Mouse (Mus musculus): ENCODE measurements around the gene Tmem212. TPM values are rescaled to one million over a fixed set of nuclear protein-coding genes. Genes with fewer than 3 reads are reported as not detected.

The Tmem212 gene
- polyA plus RNA-seq, 1 experiment, result not detected

GRCm38 (mm10) chr3:27886578-27886977, 9.6 kb downstream of the Tmem212 start:
- TF ChIP-seq CTCF (IDR thresholded peaks at IDR 0.05; ENCODE audit: borderline replicate concordance, extremely low read depth, insufficient read depth, insufficient read length), result no peak
- TF ChIP-seq POLR2A (IDR thresholded peaks at IDR 0.05; ENCODE audit: borderline replicate concordance, extremely low read depth, insufficient read depth, insufficient read length, poor library complexity, severe bottlenecking), result no peak
- DNase-seq (ENCODE audit: low read depth), result peak; percentile 55

GRCm38 (mm10) chr3:27885585-27885984, 10.6 kb downstream of the Tmem212 start:
- no peak for DNase-seq (ENCODE audit: low read depth)
- TF ChIP-seq POLR2A (IDR thresholded peaks at IDR 0.05; ENCODE audit: borderline replicate concordance, extremely low read depth, insufficient read depth, insufficient read length, poor library complexity, severe bottlenecking) (no peak), CTCF (IDR thresholded peaks at IDR 0.05; ENCODE audit: borderline replicate concordance, extremely low read depth, insufficient read depth, insufficient read length) (no peak)

GRCm38 (mm10) chr3:27881897-27882835, 14.0 kb downstream of the Tmem212 start:
- TF ChIP-seq CTCF (IDR thresholded peaks at IDR 0.05; ENCODE audit: borderline replicate concordance, extremely low read depth, insufficient read depth, insufficient read length), result no peak
- no peak for TF ChIP-seq POLR2A (IDR thresholded peaks at IDR 0.05; ENCODE audit: borderline replicate concordance, extremely low read depth, insufficient read depth, insufficient read length, poor library complexity, severe bottlenecking)
- no peak for DNase-seq (ENCODE audit: low read depth)

GRCm38 (mm10) chr3:27878854-27879610, 17.1 kb downstream of the Tmem212 start:
- TF ChIP-seq CTCF (IDR thresholded peaks at IDR 0.05; ENCODE audit: borderline replicate concordance, extremely low read depth, insufficient read depth, insufficient read length), result no peak
- no peak for TF ChIP-seq POLR2A (IDR thresholded peaks at IDR 0.05; ENCODE audit: borderline replicate concordance, extremely low read depth, insufficient read depth, insufficient read length, poor library complexity, severe bottlenecking)
- DNase-seq (ENCODE audit: low read depth), result no peak

GRCm38 (mm10) chr3:27873268-27874073, 22.7 kb downstream of the Tmem212 start:
- TF ChIP-seq CTCF (IDR thresholded peaks at IDR 0.05; ENCODE audit: borderline replicate concordance, extremely low read depth, insufficient read depth, insufficient read length) (no peak), POLR2A (IDR thresholded peaks at IDR 0.05; ENCODE audit: borderline replicate concordance, extremely low read depth, insufficient read depth, insufficient read length, poor library complexity, severe bottlenecking) (no peak)
- DNase-seq (ENCODE audit: low read depth), result peak; percentile 59

- no peak for DNase-seq (ENCODE audit: low read depth)
- TF ChIP-seq POLR2A (IDR thresholded peaks at IDR 0.05; ENCODE audit: borderline replicate concordance, extremely low read depth, insufficient read depth, insufficient read length, poor library complexity, severe bottlenecking) (no peak), CTCF (IDR thresholded peaks at IDR 0.05; ENCODE audit: borderline replicate concordance, extremely low read depth, insufficient read depth, insufficient read length) (no peak)
Measured at GRCm38 (mm10) chr3:27872429-27872828, 23.7 kb downstream of the Tmem212 start.

- TF ChIP-seq POLR2A (IDR thresholded peaks at IDR 0.05; ENCODE audit: borderline replicate concordance, extremely low read depth, insufficient read depth, insufficient read length, poor library complexity, severe bottlenecking) (no peak), CTCF (IDR thresholded peaks at IDR 0.05; ENCODE audit: borderline replicate concordance, extremely low read depth, insufficient read depth, insufficient read length) (no peak)
- no peak for DNase-seq (ENCODE audit: low read depth)
Measured at GRCm38 (mm10) chr3:27871891-27872290, 24.3 kb downstream of the Tmem212 start.

GRCm38 (mm10) chr3:27871371-27871770, 24.8 kb downstream of the Tmem212 start:
- no peak for DNase-seq (ENCODE audit: low read depth)
- no peak for TF ChIP-seq CTCF (IDR thresholded peaks at IDR 0.05; ENCODE audit: borderline replicate concordance, extremely low read depth, insufficient read depth, insufficient read length)
- no peak for TF ChIP-seq POLR2A (IDR thresholded peaks at IDR 0.05; ENCODE audit: borderline replicate concordance, extremely low read depth, insufficient read depth, insufficient read length, poor library complexity, severe bottlenecking)

- no peak for TF ChIP-seq POLR2A (IDR thresholded peaks at IDR 0.05; ENCODE audit: borderline replicate concordance, extremely low read depth, insufficient read depth, insufficient read length, poor library complexity, severe bottlenecking)
- no peak for TF ChIP-seq CTCF (IDR thresholded peaks at IDR 0.05; ENCODE audit: borderline replicate concordance, extremely low read depth, insufficient read depth, insufficient read length)
Measured at GRCm38 (mm10) chr3:27868681-27869080, 27.5 kb downstream of the Tmem212 start.

GRCm38 (mm10) chr3:27867731-27868130, 28.4 kb downstream of the Tmem212 start:
- no peak for DNase-seq (ENCODE audit: low read depth)
- TF ChIP-seq POLR2A (IDR thresholded peaks at IDR 0.05; ENCODE audit: borderline replicate concordance, extremely low read depth, insufficient read depth, insufficient read length, poor library complexity, severe bottlenecking), result no peak
- no peak for TF ChIP-seq CTCF (IDR thresholded peaks at IDR 0.05; ENCODE audit: borderline replicate concordance, extremely low read depth, insufficient read depth, insufficient read length)

More at GRCm38 (mm10) chr3:27868681-27869080, 27.5 kb downstream of the Tmem212 start:
- no peak for DNase-seq (ENCODE audit: low read depth)
